Mouse (Mus musculus): ENCODE results near the gene Slc22a23.

GRCm38 (mm10) chr13:34336895-34337294 lies 8.1 kb downstream of the Slc22a23 start:
- no peak for TF ChIP-seq CTCF (IDR thresholded peaks at IDR 0.05)
- TF ChIP-seq EP300 (IDR thresholded peaks at IDR 0.05; ENCODE audit: insufficient read depth, low read depth, low read length), result no peak
- TF ChIP-seq POLR2A (IDR thresholded peaks at IDR 0.05; ENCODE audit: insufficient read depth, low read depth, low read length), result no peak
